Mouse (Mus musculus) neural tube, embryonic 15.5 days (tissue): ENCODE measurements around the gene Ssna1. TPM values are rescaled to one million over a fixed set of nuclear protein-coding genes. Genes with fewer than 3 reads are reported as not detected.

Source experiments
- ATAC-seq: fragments of 200-750 bp; cut with Nextera tagmentation; 2 replicates; pipeline ENCODE4 v1.8.0; 2017; ENCODE audit warnings: mild to moderate bottlenecking, moderate TSS enrichment, moderate library complexity; ENCODE audit not compliant: low FRiP score
- H3K27ac ChIP-seq: fragments of 300-500 bp; sonication (generic); replicated peaks from 2 replicates; pipeline ENCODE4 v1.5.1; 2015; ENCODE audit warnings: mild to moderate bottlenecking, inconsistent platforms
- H3K27me3 ChIP-seq: fragments of 300-500 bp; sonication (generic); replicated peaks from 2 replicates; pipeline ENCODE4 v1.6.1; 2015; ENCODE audit warnings: inconsistent platforms
- H3K36me3 ChIP-seq: fragments of 300-500 bp; sonication (generic); 2 replicates; pipeline ENCODE4 v1.6.1; 2015; ENCODE audit warnings: inconsistent platforms
- H3K4me1 ChIP-seq: fragments of 300-500 bp; sonication (generic); 2 replicates; pipeline ENCODE4 v1.6.1; 2015; ENCODE audit warnings: inconsistent platforms
- H3K4me2 ChIP-seq: fragments of 300-500 bp; sonication (generic); 2 replicates; pipeline ENCODE4 v1.6.1; 2015; ENCODE audit warnings: inconsistent platforms, mild to moderate bottlenecking, moderate library complexity
- H3K4me3 ChIP-seq: fragments of 300-500 bp; sonication (generic); replicated peaks from 2 replicates; pipeline ENCODE4 v1.5.1; 2015; ENCODE audit warnings: mild to moderate bottlenecking, inconsistent platforms
- H3K9ac ChIP-seq: fragments of 300-500 bp; sonication (generic); replicated peaks from 2 replicates; pipeline ENCODE4 v1.6.1; 2015; ENCODE audit warnings: mild to moderate bottlenecking, inconsistent platforms
- H3K9me3 ChIP-seq: fragments of 300-500 bp; sonication (generic); replicated peaks from 2 replicates; pipeline ENCODE4 v1.6.1; 2016; ENCODE audit warnings: inconsistent platforms
- WGBS: fragments of 180-500 bp; shearing (Covaris S2); methylation state at CpG from one replicate; pipeline ENCODE4 v1.1.7; 2015; ENCODE audit warnings: mixed read lengths; 5-methylcytosine and 5-hydroxymethylcytosine counted together
- polyA plus RNA-seq: library from polyadenylated mRNA; unstranded; fragments of >200 nt; fragmentation: Nextera tagmentation; extraction: Ambion mirVana; gene quantifications from 2 replicates; pipeline ENCODE4 v1.2.1, GENCODE M21; 2015

Ssna1 gene
- polyA plus RNA-seq, 1 experiment from 2014 or later: 177 TPM

DNA sequence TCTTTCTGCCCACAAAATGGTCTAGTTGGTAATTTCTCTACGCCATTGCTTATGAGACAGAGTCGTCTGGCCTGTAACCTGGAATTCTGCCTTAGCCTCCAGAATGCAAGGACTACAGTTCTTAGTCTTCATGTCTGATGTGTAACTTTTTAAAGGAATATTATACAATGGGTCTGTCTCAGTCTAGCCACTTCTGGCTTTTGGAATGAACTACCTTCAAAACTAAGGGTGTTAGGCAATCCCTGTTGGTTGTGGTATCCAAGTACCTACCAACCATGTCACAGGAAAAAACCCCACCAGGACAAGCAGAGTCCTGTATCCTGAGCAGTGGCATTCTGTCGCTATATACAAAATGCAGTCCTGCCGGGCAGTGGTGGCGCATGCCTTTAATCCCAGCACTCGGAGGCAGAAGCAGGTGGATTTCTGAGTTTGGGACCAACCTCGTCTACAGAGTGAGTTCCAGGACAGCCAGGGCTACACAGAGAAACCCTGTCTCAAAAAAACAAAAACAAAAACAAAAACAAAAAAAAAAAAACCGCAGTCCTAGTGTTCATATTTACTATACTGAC, 46.3 kb downstream of the Ssna1 start:
- peak overlapping the region; percentile 63; the same call in 1 of the 2 replicates for H3K9ac ChIP-seq

DNA sequence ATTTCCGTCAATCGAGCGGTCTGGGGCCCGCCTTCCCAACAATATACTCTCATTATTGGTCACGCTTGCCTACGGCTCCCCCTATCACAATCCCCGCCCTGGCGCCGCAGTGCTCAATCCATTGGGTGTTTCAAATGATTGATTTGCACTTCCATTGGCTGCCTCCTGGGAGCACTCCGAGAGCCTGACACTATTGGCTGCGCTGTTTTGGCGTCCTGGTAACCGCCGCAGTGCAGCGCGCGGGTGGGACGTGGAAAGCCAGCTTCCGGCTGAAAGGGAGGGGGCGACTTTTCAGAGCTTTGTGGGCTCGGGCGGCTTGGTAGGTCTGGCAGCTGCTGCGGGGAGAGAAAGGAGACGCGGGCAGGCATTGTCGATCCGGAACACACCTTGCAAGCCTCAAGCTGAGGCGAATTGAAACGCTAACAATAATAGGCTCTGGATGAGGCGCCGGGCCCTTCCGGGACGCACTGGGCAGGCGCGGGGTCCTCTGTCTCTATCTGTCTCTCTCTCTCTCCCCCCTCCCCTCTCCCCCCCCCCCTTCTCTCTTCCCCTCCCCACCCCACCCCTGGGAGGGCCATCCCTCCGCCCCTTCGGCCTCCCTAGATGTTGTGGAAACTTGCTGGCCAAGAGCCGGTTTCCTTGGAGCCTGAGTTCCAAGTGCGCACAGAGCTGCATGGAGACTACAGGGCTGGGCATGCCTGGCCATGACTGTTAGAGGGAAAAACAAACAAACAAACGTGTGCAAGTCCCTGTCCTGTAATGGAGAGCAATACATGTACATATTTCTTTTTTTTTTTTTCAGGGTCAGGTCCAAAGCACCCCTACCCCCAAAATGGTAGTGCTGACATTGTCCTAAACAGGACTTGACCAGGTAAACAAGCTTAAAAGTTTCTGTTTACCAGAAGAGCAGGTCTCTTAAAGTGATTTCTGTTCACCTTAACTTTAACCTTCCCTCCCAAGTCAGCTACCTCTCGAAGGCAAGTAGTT, 47.2 kb downstream of the Ssna1 start:
- Histone ChIP-seq H3K36me3 (peaks cover 5% of the 10 kb centered on the region; the same call in 1 of the 2 replicates), H3K4me2 (peak overlapping the region; percentile 61), H3K27me3 (no peaks in the 10 kb centered on the region), H3K4me1 (peaks cover 32% of the 10 kb centered on the region), H3K4me3 (peak overlapping the region; percentile 92), H3K9ac (peak overlapping the region; percentile 63), H3K9me3 (no peaks in the 10 kb centered on the region), H3K27ac (peak overlapping the region; percentile 99)
- peak; percentile 96 for ATAC-seq
- WGBS: 2% methylated on average over 41 of the region's 41 CpGs

More for the DNA sequence above, 46.3 kb downstream of the Ssna1 start:
- WGBS: 72% methylated on average over 8 of the region's 8 CpGs
- peak overlapping the region; percentile 99 for H3K27ac ChIP-seq
- no peaks in the 10 kb centered on the region for H3K27me3 ChIP-seq
- H3K4me1 ChIP-seq: peaks cover 32% of the 10 kb centered on the region
- H3K4me3 ChIP-seq: peak overlapping the region; percentile 92; the same call in 1 of the 2 replicates
- peak overlapping the region; percentile 61; the same call in 1 of the 2 replicates for H3K4me2 ChIP-seq
- no peaks in the 10 kb centered on the region for H3K9me3 ChIP-seq
- H3K36me3 ChIP-seq: peaks cover 5% of the 10 kb centered on the region; the same call in 1 of the 2 replicates
- no peak for ATAC-seq

DNA sequence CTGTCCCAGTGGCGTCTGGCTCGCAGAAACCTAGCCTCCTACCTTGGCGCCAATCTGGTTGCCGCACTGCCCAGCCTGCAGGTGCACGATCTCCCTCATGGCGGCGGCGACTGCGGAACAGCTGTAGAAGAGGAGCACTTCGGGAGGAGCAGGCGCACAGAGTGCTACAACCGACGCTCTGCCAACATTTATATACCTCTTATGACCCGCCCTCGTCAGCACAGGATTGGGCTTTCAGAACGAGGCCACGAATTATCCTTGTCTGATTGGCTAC, 47.8 kb downstream of the Ssna1 start, which contains the start of gene Tubb4b:
Gene Tubb4b, minus strand, starts transcription at position 211 of the 274 bp plus-strand sequence.
- Histone ChIP-seq H3K9me3 (no peaks in the 10 kb centered on the region), H3K27ac (peak within 1 kb of the TSS; percentile 99), H3K4me2 (peak within 1 kb of the TSS; percentile 94), H3K36me3 (peaks cover 5% of the 10 kb centered on the region; the same call in 1 of the 2 replicates), H3K4me3 (peak within 1 kb of the TSS; percentile 92), H3K4me1 (peaks cover 32% of the 10 kb centered on the region), H3K9ac (peak within 1 kb of the TSS; percentile 86), H3K27me3 (no peaks in the 10 kb centered on the region)
- ATAC-seq: no peak
- 0% methylated on average over 17 of the region's 17 CpGs for WGBS

DNA sequence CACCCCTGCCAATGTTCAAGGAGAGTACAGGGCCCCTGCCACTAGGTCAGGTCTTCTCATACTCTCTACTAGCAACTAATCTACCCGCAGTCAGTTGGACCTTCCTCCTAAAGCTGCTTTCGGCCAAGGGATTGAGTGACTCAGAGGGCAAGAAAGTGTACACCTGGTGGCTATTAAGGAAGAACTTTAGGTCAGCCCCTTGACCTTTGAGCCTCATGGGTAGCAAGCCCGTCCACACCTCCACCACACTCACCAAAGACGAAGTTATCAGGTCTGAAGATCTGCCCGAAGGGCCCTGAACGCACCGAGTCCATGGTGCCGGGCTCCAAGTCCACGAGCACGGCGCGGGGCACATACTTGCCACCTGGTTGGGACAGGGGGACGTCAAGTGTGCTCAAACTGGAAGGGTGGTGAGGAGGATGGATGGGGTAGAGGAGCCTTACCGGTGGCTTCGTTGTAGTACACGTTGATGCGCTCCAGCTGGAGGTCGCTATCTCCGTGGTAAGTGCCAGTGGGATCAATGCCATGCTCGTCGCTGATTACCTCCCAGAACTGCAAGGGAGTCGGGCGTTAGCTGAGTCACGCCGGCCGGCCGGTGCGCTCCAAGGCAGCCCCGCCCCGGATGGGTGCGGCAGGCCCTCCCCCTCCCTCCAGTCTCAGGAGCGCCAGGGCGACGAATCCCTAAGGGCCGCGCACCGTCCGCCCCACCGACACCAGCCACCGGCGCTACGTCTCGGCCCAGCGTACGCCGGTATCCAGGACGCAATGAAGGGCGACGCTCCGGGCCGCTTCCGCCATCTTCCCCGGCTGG, 48.4 kb downstream of the Ssna1 start:
- H3K4me2 ChIP-seq: peak overlapping the region; percentile 94
- H3K4me3 ChIP-seq: peak overlapping the region; percentile 92
- peaks cover 5% of the 10 kb centered on the region; the same call in 1 of the 2 replicates for H3K36me3 ChIP-seq
- no peaks in the 10 kb centered on the region for H3K27me3 ChIP-seq
- peak overlapping the region; percentile 96 for H3K27ac ChIP-seq
- H3K9ac ChIP-seq: peak overlapping the region; percentile 86
- H3K9me3 ChIP-seq: no peaks in the 10 kb centered on the region
- peak; percentile 22 for ATAC-seq
- WGBS: 2% methylated on average over 49 of the region's 53 CpGs
- H3K4me1 ChIP-seq: peaks cover 27% of the 10 kb centered on the region

DNA sequence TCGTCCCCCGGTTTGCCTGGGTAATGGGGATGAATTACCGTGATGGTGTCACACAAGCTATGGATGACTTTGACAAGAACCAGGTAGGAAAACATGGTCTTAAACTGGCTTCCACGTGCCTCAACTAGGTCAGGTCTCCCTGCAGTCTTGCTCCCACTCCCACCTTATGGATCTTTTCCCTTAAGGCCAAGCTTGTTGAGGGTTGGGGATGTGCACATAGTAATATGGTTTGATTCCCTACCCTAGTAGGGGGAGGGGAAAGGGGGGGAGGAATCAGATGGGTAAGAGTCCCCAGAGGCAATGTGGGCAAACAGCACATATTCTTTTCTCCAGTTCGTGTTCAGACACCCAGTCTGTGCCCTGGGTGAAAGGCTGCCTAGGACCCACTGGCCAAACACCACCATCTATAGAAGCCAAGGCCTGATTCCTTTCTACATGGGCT, 50.9 kb downstream of the Ssna1 start:
- no peak overlapping the region for H3K4me3 ChIP-seq
- H3K27ac ChIP-seq: no peak overlapping the region
- H3K4me1 ChIP-seq: peaks cover 18% of the 10 kb centered on the region
- 75% methylated on average over 5 of the region's 5 CpGs for WGBS
- no peak overlapping the region for H3K9ac ChIP-seq
- no peak for ATAC-seq
- H3K4me2 ChIP-seq: no peak overlapping the region
- H3K36me3 ChIP-seq: peaks cover 5% of the 10 kb centered on the region; the same call in 1 of the 2 replicates
- no peaks in the 10 kb centered on the region for H3K27me3 ChIP-seq
- no peaks in the 10 kb centered on the region for H3K9me3 ChIP-seq

Other genes with a start within 250 kb of the Ssna1 start
- 149 and 173 TPM in 2 replicates for gene Nsmf, start 218.1 kb downstream of the Ssna1 start, polyA plus RNA-seq
- 0.43 TPM in 1 of 2 replicates, not detected in the other for gene Entpd8, start 192.1 kb downstream of the Ssna1 start, polyA plus RNA-seq
- gene Noxa1, start 177.3 kb downstream of the Ssna1 start, polyA plus RNA-seq: 0.52 TPM in 1 of 2 replicates, not detected in the other
- 15.0 and 16.8 TPM in 2 replicates for gene Nrarp, start 91.7 kb downstream of the Ssna1 start, polyA plus RNA-seq
- gene Tor4a, start 75.6 kb downstream of the Ssna1 start, polyA plus RNA-seq: 1.6 and 5.9 TPM in 2 replicates
- 101 and 105 TPM in 2 replicates for gene Nelfb, start 60.9 kb downstream of the Ssna1 start, polyA plus RNA-seq
- gene Stpg3, start 57.8 kb downstream of the Ssna1 start, polyA plus RNA-seq: not detected in 2 replicates
- gene Fam166a, start 53.7 kb downstream of the Ssna1 start, polyA plus RNA-seq: not detected in 2 replicates
- gene Tubb4b, start 47.7 kb downstream of the Ssna1 start, polyA plus RNA-seq: 462 and 502 TPM in 2 replicates
- gene Slc34a3, start 38.1 kb downstream of the Ssna1 start, polyA plus RNA-seq: not detected in 2 replicates
- gene Rnf224, start 35.7 kb downstream of the Ssna1 start, polyA plus RNA-seq: not detected in 2 replicates
- 158 and 190 TPM in 2 replicates for gene Rnf208, start 30.2 kb downstream of the Ssna1 start, polyA plus RNA-seq
- gene Cysrt1, start 30.0 kb downstream of the Ssna1 start, polyA plus RNA-seq: 0.36 and 0.47 TPM in 2 replicates
- 4.3 and 4.6 TPM in 2 replicates for gene AL732309.1, start 25.6 kb downstream of the Ssna1 start, polyA plus RNA-seq
- gene Tmem203, start 17.0 kb downstream of the Ssna1 start, polyA plus RNA-seq: 17.5 and 17.7 TPM in 2 replicates
- 14.8 and 16.3 TPM in 2 replicates for gene Tprn, start 9.8 kb downstream of the Ssna1 start, polyA plus RNA-seq
- gene Anapc2, start within 50 bp of the Ssna1 start, polyA plus RNA-seq: 125 and 129 TPM in 2 replicates
- not detected in 2 replicates for gene Tmem210, start 15.7 kb upstream of the Ssna1 start, polyA plus RNA-seq
- gene Lrrc26, start 17.5 kb upstream of the Ssna1 start, polyA plus RNA-seq: 0.22 and 0.26 TPM in 2 replicates
- gene Grin1, start 46.7 kb upstream of the Ssna1 start, polyA plus RNA-seq: 58.0 and 68.4 TPM in 2 replicates
- gene Man1b1, start 59.9 kb upstream of the Ssna1 start, polyA plus RNA-seq: 43.5 and 46.6 TPM in 2 replicates
- 24.2 and 27.3 TPM in 2 replicates for gene Dpp7, start 83.9 kb upstream of the Ssna1 start, polyA plus RNA-seq
- gene Uap1l1, start 93.2 kb upstream of the Ssna1 start, polyA plus RNA-seq: 8.5 and 14.0 TPM in 2 replicates
- gene Sapcd2, start 99.9 kb upstream of the Ssna1 start, polyA plus RNA-seq: 10.6 and 16.3 TPM in 2 replicates
- 9.6 TPM in 2 replicates for gene Entpd2, start 123.4 kb upstream of the Ssna1 start, polyA plus RNA-seq
- 398 and 483 TPM in 2 replicates for gene Npdc1, start 126.9 kb upstream of the Ssna1 start, polyA plus RNA-seq
- 0.13 and 0.38 TPM in 2 replicates for gene Fut7, start 150.8 kb upstream of the Ssna1 start, polyA plus RNA-seq
- 11.2 and 13.4 TPM in 2 replicates for gene Abca2, start 156.3 kb upstream of the Ssna1 start, polyA plus RNA-seq
- gene Clic3, start 184.4 kb upstream of the Ssna1 start, polyA plus RNA-seq: 1.8 and 2.0 TPM in 2 replicates
- gene Paxx, start 188.7 kb upstream of the Ssna1 start, polyA plus RNA-seq: 100 and 120 TPM in 2 replicates
- 40.1 and 116 TPM in 2 replicates for gene Ptgds, start 197.6 kb upstream of the Ssna1 start, polyA plus RNA-seq
- not detected in 2 replicates for gene Lcn12, start 221.5 kb upstream of the Ssna1 start, polyA plus RNA-seq
- gene Fbxw5, start 228.3 kb upstream of the Ssna1 start, polyA plus RNA-seq: 128 and 134 TPM in 2 replicates
- gene C8g, start 229.3 kb upstream of the Ssna1 start, polyA plus RNA-seq: 6.3 and 6.4 TPM in 2 replicates